Comparison of ENCODE assay signal across 9 mouse cellular contexts in genomic region chr13:70277667-70278591, GRCm38 (mm10).
A peak's percentile ranks its signal among the peaks of the same experiment; 100 is the strongest.
DNase-seq lines count a peak whose midpoint lies in the region; ATAC-seq and TF ChIP-seq lines count a peak whose summit lies in the region.
"Had no signal": no experiment of that assay in that cellular context is flagged by ENCODE, and none has a peak within 500 bp of the region (broad histone marks: within the 10 kb centered on the region; RNA-seq: fewer than 3 reads in every experiment).

No protein-coding gene starts in this region.

- TF ChIP-seq CTCF in forebrain, postnatal 0 days (IDR thresholded peaks at IDR 0.05; ENCODE audit: low read depth), result no peak
- no peak for TF ChIP-seq CTCF in midbrain, postnatal 0 days (IDR thresholded peaks at IDR 0.05)

- H3K27me3 ChIP-seq in hindbrain, embryonic 14.5 days (ENCODE audit: control insufficient read depth, insufficient read depth, low read length), result no peaks in the 10 kb centered on the region
- no peaks in the 10 kb centered on the region for H3K27me3 ChIP-seq in hindbrain, embryonic 10.5 days (ENCODE audit: insufficient read depth, poor library complexity, severe bottlenecking)
- no peaks in the 10 kb centered on the region for H3K27me3 ChIP-seq in forebrain, postnatal 0 days (ENCODE audit: insufficient read depth, low read length)
- H3K27me3 ChIP-seq in midbrain, postnatal 0 days (ENCODE audit: insufficient read depth, low read length), result no peaks in the 10 kb centered on the region
- H3K27me3 ChIP-seq: limb, embryonic 15.5 days had no signal

- no peak overlapping the region for H3K9ac ChIP-seq in hindbrain, embryonic 14.5 days
- no peak overlapping the region for H3K9ac ChIP-seq in forebrain, postnatal 0 days
- H3K9ac ChIP-seq in midbrain, postnatal 0 days (replicated peaks; ENCODE audit: low read length, poor library complexity, severe bottlenecking), result no peak overlapping the region
- H3K9ac ChIP-seq: limb, embryonic 15.5 days had no signal

- 71% methylated on average over 13 of the region's 13 CpGs for WGBS in hindbrain, embryonic 14.5 days
- 84% methylated on average over 13 of the region's 13 CpGs for WGBS in hindbrain, embryonic 10.5 days
- WGBS in forebrain, postnatal 0 days, result 66% methylated on average over 13 of the region's 13 CpGs
- 72% methylated on average over 13 of the region's 13 CpGs for WGBS in midbrain, postnatal 0 days

- H3K4me1 ChIP-seq in hindbrain, embryonic 14.5 days (replicated peaks; ENCODE audit: control insufficient read depth, insufficient read depth, low read length), result peaks cover 16% of the 10 kb centered on the region; the same call in 1 of the 2 replicates
- H3K4me1 ChIP-seq in hindbrain, embryonic 10.5 days (replicated peaks), result peaks cover 6% of the 10 kb centered on the region; the same call in 1 of the 2 replicates
- no peaks in the 10 kb centered on the region for H3K4me1 ChIP-seq in forebrain, postnatal 0 days (ENCODE audit: insufficient read depth)
- H3K4me1 ChIP-seq in midbrain, postnatal 0 days (ENCODE audit: insufficient read depth, low read length), result no peaks in the 10 kb centered on the region

- peak overlapping the region; percentile 74 for H3K27ac ChIP-seq in hindbrain, embryonic 14.5 days
- H3K27ac ChIP-seq in hindbrain, embryonic 10.5 days, result no peak overlapping the region
- no peak overlapping the region; the same call in 1 of the 2 replicates for H3K27ac ChIP-seq in forebrain, postnatal 0 days (ENCODE audit: low read depth, low read length)
- H3K27ac ChIP-seq in midbrain, postnatal 0 days (ENCODE audit: low read depth, low read length), result no peak overlapping the region
- H3K27ac ChIP-seq: limb, embryonic 15.5 days had no signal

- no peak for ATAC-seq in hindbrain, embryonic 14.5 days (ENCODE audit: low FRiP score)
- ATAC-seq in forebrain, postnatal 0 days, result peak; percentile 50; the same call in 1 of the 2 replicates
- no peak for ATAC-seq in midbrain, postnatal 0 days (ENCODE audit: low FRiP score)

- no peak overlapping the region for H3K4me2 ChIP-seq in hindbrain, embryonic 14.5 days (replicated peaks)
- H3K4me2 ChIP-seq in forebrain, postnatal 0 days (ENCODE audit: low read depth), result no peak overlapping the region
- H3K4me2 ChIP-seq in midbrain, postnatal 0 days (ENCODE audit: low read depth, low read length, poor library complexity, severe bottlenecking), result no peak overlapping the region
- H3K4me2 ChIP-seq: limb, embryonic 15.5 days had no signal

- H3K4me3 ChIP-seq in hindbrain, embryonic 14.5 days (replicated peaks; ENCODE audit: low read length), result no peak overlapping the region
- H3K4me3 ChIP-seq in hindbrain, embryonic 10.5 days, result no peak overlapping the region
- H3K4me3 ChIP-seq in forebrain, postnatal 0 days (ENCODE audit: low read depth, low read length), result no peak overlapping the region
- no peak overlapping the region for H3K4me3 ChIP-seq in midbrain, postnatal 0 days (ENCODE audit: low read depth, low read length)
- H3K4me3 ChIP-seq: limb, embryonic 15.5 days had no signal

- no peaks in the 10 kb centered on the region for H3K36me3 ChIP-seq in hindbrain, embryonic 14.5 days (replicated peaks; ENCODE audit: control insufficient read depth, insufficient read depth)
- no peaks in the 10 kb centered on the region for H3K36me3 ChIP-seq in hindbrain, embryonic 10.5 days
- no peaks in the 10 kb centered on the region for H3K36me3 ChIP-seq in forebrain, postnatal 0 days (ENCODE audit: insufficient read depth)
- H3K36me3 ChIP-seq in midbrain, postnatal 0 days (ENCODE audit: insufficient read depth, low read length), result no peaks in the 10 kb centered on the region
- H3K36me3 ChIP-seq: limb, embryonic 15.5 days had no signal

- no peaks in the 10 kb centered on the region for H3K9me3 ChIP-seq in hindbrain, embryonic 14.5 days (ENCODE audit: control insufficient read depth, low read length)
- no peaks in the 10 kb centered on the region for H3K9me3 ChIP-seq in hindbrain, embryonic 10.5 days
- no peaks in the 10 kb centered on the region for H3K9me3 ChIP-seq in forebrain, postnatal 0 days (ENCODE audit: low read length)
- no peaks in the 10 kb centered on the region for H3K9me3 ChIP-seq in midbrain, postnatal 0 days (ENCODE audit: low read length)
- H3K9me3 ChIP-seq: limb, embryonic 15.5 days had no signal

- DNase-seq in hindbrain, embryonic 14.5 days (ENCODE audit: low spot score), result no peak
- DNase-seq in hindbrain, embryonic 10.5 days (ENCODE audit: low spot score), result no peak
- DNase-seq in forebrain, postnatal 0 days, result peak; percentile 39
- DNase-seq in layer of hippocampus, adult 18-20 months (ENCODE audit: low spot score in 2 of 2), result peak; percentile 89 to 94
- DNase-seq in midbrain, postnatal 0 days (ENCODE audit: low spot score), result peak; percentile 15
- no peak for DNase-seq in thymus, postnatal 25 days
- DNase-seq in embryo, embryonic 9.5 days (ENCODE audit: extremely low spot score), result no peak
- DNase-seq in thymus, adult 18-20 months, result no peak

Comparison
In these comparisons a context has a peak if more than half of its experiments do, and no peak if none do; other contexts are left out.
1. DNase-seq: peak in forebrain, postnatal 0 days (single experiment), layer of hippocampus, adult 18-20 months (2 of 2) and midbrain, postnatal 0 days (single experiment); none in hindbrain, embryonic 14.5 days (single experiment), hindbrain, embryonic 10.5 days (single experiment), thymus, postnatal 25 days (single experiment), embryo, embryonic 9.5 days (single experiment) and thymus, adult 18-20 months (0 of 2).